Mouse (Mus musculus): ENCODE measurements around the gene Cyb5r2. TPM values are rescaled to one million over a fixed set of nuclear protein-coding genes. Genes with fewer than 3 reads are reported as not detected.

Cyb5r2 gene
- polyA plus RNA-seq, 1 experiment from 2014 or later = 0.36 TPM

DNA sequence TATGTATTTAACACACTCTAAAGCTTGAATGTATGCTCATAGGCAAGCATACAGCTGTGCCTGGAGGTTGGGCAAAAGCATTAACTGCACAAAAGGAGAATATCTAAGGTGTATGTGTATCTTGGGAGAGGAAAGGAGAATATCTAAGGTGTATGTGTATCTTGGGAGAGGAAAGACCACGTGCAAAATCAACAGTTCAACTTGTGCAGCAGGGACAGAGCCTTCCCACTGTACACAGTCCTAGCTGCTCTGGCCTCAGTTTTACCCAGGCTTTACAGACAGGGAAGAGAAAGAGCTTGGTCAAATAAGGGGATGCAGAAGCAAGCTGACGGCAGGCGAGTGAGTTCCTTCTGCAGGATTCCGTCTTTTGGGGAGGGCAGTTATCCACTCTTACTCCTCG lies 43.8 kb downstream of the Cyb5r2 start:
- no peak overlapping the region for H3K9ac ChIP-seq
- no peak overlapping the region for H3K4me3 ChIP-seq

DNA sequence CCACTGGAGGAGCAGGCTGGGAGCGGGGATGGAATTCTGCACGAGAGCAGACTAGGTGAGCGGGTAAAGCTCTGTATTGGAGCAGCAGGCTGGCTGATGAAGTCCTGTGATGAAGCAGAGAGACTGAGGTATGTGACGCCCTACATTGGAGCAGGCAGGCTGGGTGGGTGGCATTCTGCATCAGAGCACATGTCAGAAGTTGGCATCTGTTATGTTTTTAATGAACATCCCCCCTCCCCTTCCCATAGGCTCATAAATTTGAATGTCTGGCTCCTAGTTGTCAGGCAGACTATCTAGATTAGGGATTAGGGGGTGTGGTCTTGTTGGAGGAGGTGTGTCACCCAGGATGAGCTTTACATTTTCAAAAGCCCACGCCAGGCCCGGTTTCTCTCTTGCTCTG lies 45.1 kb downstream of the Cyb5r2 start:
- Histone ChIP-seq H3K27me3 (no peaks in the 10 kb centered on the region), H3K9me3 (replicated peaks) (no peaks in the 10 kb centered on the region), H3K4me1 (peaks cover 11% of the 10 kb centered on the region), H3K4me3 (no peak overlapping the region), H3K36me3 (no peaks in the 10 kb centered on the region), H3K4me2 (replicated peaks) (no peak overlapping the region), H3K27ac (no peak overlapping the region), H3K9ac (no peak overlapping the region)
- WGBS = 67% methylated on average over 6 of the region's 6 CpGs
- no peak for ATAC-seq (ENCODE audit: low FRiP score)

More for the DNA sequence above, 43.8 kb downstream of the Cyb5r2 start:
- no peaks in the 10 kb centered on the region for H3K4me1 ChIP-seq
- no peaks in the 10 kb centered on the region for H3K9me3 ChIP-seq (replicated peaks)
- no peaks in the 10 kb centered on the region for H3K27me3 ChIP-seq
- WGBS = 84% methylated on average over 5 of the region's 5 CpGs
- H3K27ac ChIP-seq = no peak overlapping the region
- no peak overlapping the region for H3K4me2 ChIP-seq (replicated peaks)
- H3K36me3 ChIP-seq = no peaks in the 10 kb centered on the region
- ATAC-seq (ENCODE audit: low FRiP score) = no peak

DNA sequence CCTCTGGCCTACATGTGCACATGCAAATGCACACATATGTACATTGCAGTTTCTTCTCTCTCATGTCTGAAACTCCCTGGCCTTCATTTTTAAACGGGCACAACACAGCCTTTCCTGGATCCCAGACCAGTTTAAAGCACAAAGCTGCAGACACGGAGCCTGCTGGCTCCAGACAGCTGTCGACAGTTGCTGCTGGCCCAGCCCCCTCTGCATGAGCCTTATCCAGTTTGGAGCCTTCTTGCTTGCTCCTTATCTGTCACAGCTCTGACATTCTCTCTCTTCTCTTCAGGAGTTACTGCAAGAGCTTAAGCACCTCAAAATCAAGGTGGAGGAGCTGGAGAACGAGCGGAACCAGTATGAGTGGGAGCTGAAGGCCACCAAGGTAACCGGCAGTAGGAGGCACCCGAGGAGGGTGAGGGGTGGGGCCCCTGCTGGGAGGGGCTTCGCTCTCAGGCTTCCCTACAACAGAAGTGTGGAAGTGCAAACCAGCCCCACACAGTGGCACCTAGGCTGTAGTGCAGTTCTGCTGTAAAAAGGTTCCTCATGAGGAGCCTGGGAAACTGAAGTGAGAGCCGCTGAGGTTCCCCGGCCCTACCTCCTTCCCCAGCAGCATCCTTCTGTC lies 49.2 kb downstream of the Cyb5r2 start:
- peak overlapping the region; percentile 23; the same call in 1 of the 2 replicates for H3K9ac ChIP-seq
- 3% methylated on average over 10 of the region's 10 CpGs for WGBS
- H3K9me3 ChIP-seq (replicated peaks) = no peaks in the 10 kb centered on the region
- peak overlapping the region; percentile 19; the same call in 1 of the 2 replicates for H3K4me3 ChIP-seq
- H3K4me1 ChIP-seq = peaks cover 14% of the 10 kb centered on the region
- peak overlapping the region; percentile 48 for H3K4me2 ChIP-seq (replicated peaks)
- H3K27ac ChIP-seq = peak overlapping the region; percentile 62
- no peaks in the 10 kb centered on the region for H3K36me3 ChIP-seq
- no peaks in the 10 kb centered on the region; the same call in 1 of the 2 replicates for H3K27me3 ChIP-seq
- peak; percentile 85 for ATAC-seq (ENCODE audit: low FRiP score)

DNA sequence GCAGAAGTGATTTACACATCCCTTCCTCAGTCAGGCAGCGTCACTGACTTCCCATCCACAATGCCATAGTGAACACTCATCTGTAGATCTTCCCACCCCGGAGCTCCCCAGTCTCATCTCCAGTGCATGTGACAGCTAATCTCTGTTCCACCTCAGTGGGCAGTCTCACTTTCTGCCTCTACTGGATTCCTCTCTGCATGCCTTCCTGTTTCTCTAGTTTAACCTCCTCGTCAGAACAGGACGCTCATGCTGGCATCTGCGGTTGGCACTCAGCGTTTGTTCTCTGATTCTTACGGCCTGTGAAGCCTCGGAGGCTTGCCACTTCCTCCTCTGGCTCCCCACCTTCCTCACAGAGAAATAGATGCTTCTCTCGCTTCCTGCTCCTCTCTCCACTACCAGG lies 50.2 kb downstream of the Cyb5r2 start:
- no peak for ATAC-seq (ENCODE audit: low FRiP score)
- no peak overlapping the region for H3K27ac ChIP-seq
- no peak overlapping the region for H3K9ac ChIP-seq
- H3K36me3 ChIP-seq = no peaks in the 10 kb centered on the region
- no peaks in the 10 kb centered on the region; the same call in 1 of the 2 replicates for H3K27me3 ChIP-seq
- no peak overlapping the region for H3K4me3 ChIP-seq
- H3K9me3 ChIP-seq (replicated peaks) = no peaks in the 10 kb centered on the region
- no peak overlapping the region for H3K4me2 ChIP-seq (replicated peaks)
- WGBS = 66% methylated on average over 9 of the region's 9 CpGs
- peaks cover 14% of the 10 kb centered on the region for H3K4me1 ChIP-seq

DNA sequence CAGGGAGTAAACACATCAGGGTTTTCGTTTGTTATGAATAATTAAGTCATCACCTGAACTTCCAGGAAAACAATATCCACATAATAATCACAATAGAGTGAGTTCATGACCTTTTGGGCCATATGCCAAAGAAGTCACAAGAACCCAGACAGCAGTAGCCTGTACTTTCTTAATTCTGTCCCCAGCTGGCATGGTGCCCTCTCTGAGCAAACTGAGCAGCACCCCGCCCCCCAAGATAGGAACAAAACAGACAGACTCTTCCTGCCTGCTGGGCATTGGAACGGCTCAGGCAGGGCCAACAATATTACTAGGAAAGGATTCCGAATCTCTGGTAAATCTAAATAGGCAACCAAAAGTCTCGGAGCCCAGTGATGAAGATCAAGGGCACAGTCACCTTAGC lies 51.9 kb downstream of the Cyb5r2 start:
- no peaks in the 10 kb centered on the region for H3K36me3 ChIP-seq
- WGBS = 80% methylated on average over 5 of the region's 5 CpGs
- ATAC-seq (ENCODE audit: low FRiP score) = no peak
- no peak overlapping the region for H3K4me3 ChIP-seq
- no peak overlapping the region for H3K9ac ChIP-seq
- peaks cover 14% of the 10 kb centered on the region for H3K4me1 ChIP-seq
- H3K9me3 ChIP-seq (replicated peaks) = no peaks in the 10 kb centered on the region
- no peak overlapping the region for H3K27ac ChIP-seq
- H3K27me3 ChIP-seq = peaks cover 3% of the 10 kb centered on the region; the same call in 1 of the 2 replicates
- H3K4me2 ChIP-seq (replicated peaks) = no peak overlapping the region

DNA sequence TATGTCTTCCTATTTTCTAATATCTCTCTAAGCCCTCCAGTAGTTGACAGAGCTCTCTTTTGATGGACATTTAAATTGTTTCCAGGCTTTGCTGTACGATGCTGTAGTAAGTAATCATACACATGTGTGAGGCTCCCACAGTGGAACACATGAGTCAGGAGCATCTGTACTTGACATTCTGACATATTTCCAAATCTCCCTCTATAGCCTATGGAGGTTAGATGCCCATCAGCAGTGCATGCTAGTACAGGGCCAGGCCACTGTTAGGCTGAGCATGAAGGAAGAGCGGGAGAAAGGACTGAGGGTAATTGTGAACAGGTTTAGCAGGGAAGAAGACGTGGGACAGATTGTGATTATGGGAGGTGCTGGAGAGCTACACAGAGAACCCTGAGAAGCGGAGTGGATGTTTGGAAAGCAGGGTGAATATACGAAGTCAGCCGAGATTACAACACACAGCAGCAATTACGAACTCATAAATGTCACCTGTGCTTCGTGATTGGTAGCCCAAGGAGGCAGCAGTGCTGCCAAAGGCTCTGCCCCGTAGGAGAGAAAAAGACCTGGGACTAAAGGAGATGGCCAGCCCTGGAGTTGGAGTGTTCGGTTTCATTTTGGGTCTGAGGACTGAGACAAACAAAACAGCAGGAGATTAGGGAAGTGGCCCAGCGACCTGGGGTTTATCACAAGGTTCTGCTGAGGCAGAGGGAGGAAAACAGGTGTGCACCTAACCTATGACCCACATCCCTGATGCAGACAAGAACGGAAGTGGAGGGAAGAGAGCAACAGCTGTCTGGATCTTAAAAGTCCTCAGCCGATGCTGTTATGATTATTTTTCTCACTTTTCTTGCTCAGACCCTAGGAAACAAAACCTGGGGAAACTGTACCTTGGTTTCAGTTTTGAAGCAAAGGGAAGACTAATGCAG lies 55.1 kb downstream of the Cyb5r2 start:
- H3K36me3 ChIP-seq = no peaks in the 10 kb centered on the region
- H3K4me3 ChIP-seq = no peak overlapping the region
- 0 out of 2 replicates have a peak, but pooled peaks cover 2% of the 10 kb centered on the region for H3K4me1 ChIP-seq
- H3K27ac ChIP-seq = no peak overlapping the region
- WGBS = 70% methylated on average over 13 of the region's 13 CpGs
- ATAC-seq (ENCODE audit: low FRiP score) = no peak
- no peak overlapping the region for H3K4me2 ChIP-seq (replicated peaks)
- no peaks in the 10 kb centered on the region for H3K9me3 ChIP-seq (replicated peaks)
- H3K27me3 ChIP-seq = peaks cover 6% of the 10 kb centered on the region
- H3K9ac ChIP-seq = no peak overlapping the region

DNA sequence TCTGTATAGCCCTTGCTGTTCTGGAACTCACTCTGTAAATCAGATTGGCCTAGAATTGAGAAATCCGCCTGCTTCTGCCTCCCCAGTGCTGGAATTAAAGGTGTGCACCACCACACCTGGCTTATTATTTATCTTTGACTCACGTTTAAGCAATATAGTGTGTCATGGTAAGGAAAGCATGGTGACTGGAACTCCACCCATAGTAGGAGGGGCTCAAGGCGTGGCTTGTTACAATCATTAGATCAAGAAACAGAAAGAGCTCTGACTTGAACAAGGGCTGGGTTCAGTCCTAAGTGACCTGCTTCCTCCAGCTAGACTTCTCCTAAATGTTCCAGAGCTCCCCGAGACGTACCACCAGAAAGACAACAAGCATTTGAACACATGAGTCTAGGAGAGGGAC lies 57.2 kb downstream of the Cyb5r2 start:
- Histone ChIP-seq H3K9ac (no peak overlapping the region), H3K4me1 (no peaks in the 10 kb centered on the region), H3K27ac (no peak overlapping the region), H3K4me2 (replicated peaks) (no peak overlapping the region), H3K27me3 (peaks cover 25% of the 10 kb centered on the region), H3K36me3 (no peaks in the 10 kb centered on the region), H3K9me3 (replicated peaks) (no peaks in the 10 kb centered on the region), H3K4me3 (no peak overlapping the region)
- 87% methylated on average over 5 of the region's 5 CpGs for WGBS
- ATAC-seq (ENCODE audit: low FRiP score) = no peak

DNA sequence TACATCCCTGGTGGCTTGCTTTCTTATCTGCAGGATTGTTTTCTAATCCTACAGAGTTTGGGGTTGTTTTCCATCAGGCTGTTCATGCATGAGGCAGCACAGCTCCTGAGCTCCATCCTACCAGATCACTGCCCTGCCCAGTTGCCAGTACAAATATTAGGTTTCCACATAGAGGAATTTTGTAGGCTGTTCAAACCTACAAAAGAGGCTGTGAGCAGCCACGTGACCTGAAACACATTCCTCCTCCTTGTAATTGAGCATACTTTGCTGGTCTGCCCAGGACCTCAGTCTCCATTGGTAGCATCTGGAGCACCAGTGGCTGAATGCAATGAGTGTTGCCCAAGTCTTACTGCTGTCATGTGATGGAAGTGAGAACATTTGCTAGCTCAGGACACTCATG lies 57.9 kb downstream of the Cyb5r2 start:
- Histone ChIP-seq H3K36me3 (no peaks in the 10 kb centered on the region), H3K4me1 (no peaks in the 10 kb centered on the region), H3K27ac (no peak overlapping the region), H3K4me2 (replicated peaks) (no peak overlapping the region), H3K9me3 (replicated peaks) (no peaks in the 10 kb centered on the region), H3K4me3 (no peak overlapping the region), H3K27me3 (peaks cover 30% of the 10 kb centered on the region), H3K9ac (no peak overlapping the region)
- no peak for ATAC-seq (ENCODE audit: low FRiP score)
- WGBS = 80% methylated on average over 1 of the region's 1 CpGs

Other genes starting within 250 kb of the Cyb5r2 start
- 14.7 and 15.2 TPM in 2 replicates for gene Olfml1, start 190.6 kb downstream of the Cyb5r2 start, polyA plus RNA-seq (2016; fragmentation: Nextera tagmentation; extraction: Ambion mirVana)
- gene Ppfibp2, start 162.8 kb downstream of the Cyb5r2 start, polyA plus RNA-seq (2016; fragmentation: Nextera tagmentation; extraction: Ambion mirVana) = 5.3 and 8.2 TPM in 2 replicates
- gene 5330417H12Rik, start 132.9 kb downstream of the Cyb5r2 start, polyA plus RNA-seq (2016; fragmentation: Nextera tagmentation; extraction: Ambion mirVana) = not detected in 2 replicates
- not detected in 2 replicates for gene Ovch2, start 43.2 kb upstream of the Cyb5r2 start, polyA plus RNA-seq (2016; fragmentation: Nextera tagmentation; extraction: Ambion mirVana)
- not detected in 2 replicates for gene Olfr467, start 54.2 kb upstream of the Cyb5r2 start, polyA plus RNA-seq (2016; fragmentation: Nextera tagmentation; extraction: Ambion mirVana)
- gene Olfr469, start 67.5 kb upstream of the Cyb5r2 start, polyA plus RNA-seq (2016; fragmentation: Nextera tagmentation; extraction: Ambion mirVana) = not detected in 2 replicates
- not detected in 2 replicates for gene Olfr470, start 89.5 kb upstream of the Cyb5r2 start, polyA plus RNA-seq (2016; fragmentation: Nextera tagmentation; extraction: Ambion mirVana)
- gene Olfr472, start 139.9 kb upstream of the Cyb5r2 start, polyA plus RNA-seq (2016; fragmentation: Nextera tagmentation; extraction: Ambion mirVana) = not detected in 2 replicates
- not detected in 2 replicates for gene Olfr473, start 172.4 kb upstream of the Cyb5r2 start, polyA plus RNA-seq (2016; fragmentation: Nextera tagmentation; extraction: Ambion mirVana)
- gene Olfr474, start 196.6 kb upstream of the Cyb5r2 start, polyA plus RNA-seq (2016; fragmentation: Nextera tagmentation; extraction: Ambion mirVana) = not detected in 2 replicates
- not detected in 2 replicates for gene Olfr476, start 206.8 kb upstream of the Cyb5r2 start, polyA plus RNA-seq (2016; fragmentation: Nextera tagmentation; extraction: Ambion mirVana)
- gene Olfr477, start 228.7 kb upstream of the Cyb5r2 start, polyA plus RNA-seq (2016; fragmentation: Nextera tagmentation; extraction: Ambion mirVana) = not detected in 2 replicates

Measured in hindbrain, embryonic 12.5 days (tissue).